Mouse (Mus musculus) limb, embryonic 14.5 days (tissue): ENCODE measurements at regions not wholly inside any gene's neighbourhood (a gene's known extent, or its start where the extent isn't known, plus 50 kb on each side); places are given as distances from the start of the nearest gene placed in this dataset.

ENCODE experiments used
- ATAC-seq: fragments of 200-750 bp; cut with Nextera tagmentation; 2 replicates; pipeline ENCODE4 v1.8.0; 2017; ENCODE audit warnings: low read depth, moderate number of reproducible peaks, moderate TSS enrichment; ENCODE audit not compliant: low FRiP score
- DNase-seq: peaks from one replicate; pipeline ENCODE4 v3.0.0-alpha.2; 2015; ENCODE audit warnings: low spot score
- H3K27ac ChIP-seq: fragments of 300-500 bp; sonication (generic); replicated peaks from 2 replicates; pipeline ENCODE4 v1.5.1; 2014; ENCODE audit warnings: low read depth, mild to moderate bottlenecking, low read length, moderate library complexity, mixed read lengths
- H3K27me3 ChIP-seq: fragments of 300-500 bp; sonication (generic); 2 replicates; pipeline ENCODE4 v1.6.1; 2014; ENCODE audit warnings: low read length, mixed read lengths; ENCODE audit not compliant: control insufficient read depth, insufficient read depth
- H3K36me3 ChIP-seq: fragments of 300-500 bp; sonication (generic); 2 replicates; pipeline ENCODE4 v1.6.1; 2014; ENCODE audit warnings: mild to moderate bottlenecking, low read length, moderate library complexity, mixed read lengths; ENCODE audit not compliant: control insufficient read depth, insufficient read depth
- H3K4me1 ChIP-seq: fragments of 300-500 bp; sonication (generic); 2 replicates; pipeline ENCODE4 v1.6.1; 2014; ENCODE audit warnings: antibody characterized with exemption, low read length, mixed read lengths; ENCODE audit not compliant: control insufficient read depth, insufficient read depth
- H3K4me2 ChIP-seq: fragments of 300-500 bp; sonication (generic); replicated peaks from 2 replicates; pipeline ENCODE4 v1.6.1; 2014; ENCODE audit warnings: low read depth, mild to moderate bottlenecking, low read length, moderate library complexity; ENCODE audit not compliant: severe bottlenecking
- H3K4me3 ChIP-seq: fragments of 300-500 bp; sonication (generic); replicated peaks from 2 replicates; pipeline ENCODE4 v1.5.1; 2014; ENCODE audit warnings: low read length
- H3K9ac ChIP-seq: fragments of 300-500 bp; sonication (generic); 2 replicates; pipeline ENCODE4 v1.6.1; 2014; ENCODE audit warnings: mild to moderate bottlenecking, low read depth, low read length, moderate library complexity; ENCODE audit not compliant: severe bottlenecking
- H3K9me3 ChIP-seq: fragments of 300-500 bp; sonication (generic); 2 replicates; pipeline ENCODE4 v1.6.1; 2016; ENCODE audit warnings: low read length; ENCODE audit not compliant: control insufficient read depth
- POLR2A ChIP-seq: fragments of 200-500 bp; IDR thresholded peaks from 2 replicates; pipeline ENCODE4 v1.8.0; 2012; ENCODE audit warnings: inconsistent platforms, mild to moderate bottlenecking, moderate library complexity, borderline replicate concordance; ENCODE audit not compliant: insufficient read depth, insufficient read length; ENCODE audit errors: extremely low read depth
- WGBS: fragments of 180-500 bp; shearing (Covaris S2); extraction: QIAGEN DNeasy Blood & Tissue Kit; methylation state at CpG from one replicate; pipeline ENCODE4 v1.1.7; 2014; 5-methylcytosine and 5-hydroxymethylcytosine counted together

- Histone ChIP-seq H3K9me3 (no peaks in the 10 kb centered on the region), H3K36me3 (no peaks in the 10 kb centered on the region), H3K4me1 (peaks cover 22% of the 10 kb centered on the region), H3K27me3 (no peaks in the 10 kb centered on the region), H3K4me3 (no peak overlapping the region), H3K9ac (peak overlapping the region; percentile 26; the same call in 1 of the 2 replicates), H3K27ac (peak overlapping the region; percentile 83), H3K4me2 (peak overlapping the region; percentile 25)
- no peak for TF ChIP-seq POLR2A
- 15% methylated on average over 16 of the region's 16 CpGs for WGBS
- ATAC-seq (peak; percentile 84), DNase-seq (peak; percentile 90)
Measured at GRCm38 (mm10) chr11:16559001-16559699, 50.9 kb upstream of the Sec61g start.

GRCm38 (mm10) chr11:16561727-16562126 is 53.4 kb upstream of the Sec61g start:
- no peak overlapping the region for H3K27ac ChIP-seq
- 78% methylated on average over 4 of the region's 4 CpGs for WGBS
- H3K27me3 ChIP-seq: no peaks in the 10 kb centered on the region
- no peak for TF ChIP-seq POLR2A
- ATAC-seq (no peak), DNase-seq (no peak)
- no peak overlapping the region for H3K4me3 ChIP-seq
- H3K4me2 ChIP-seq: no peak overlapping the region
- H3K36me3 ChIP-seq: no peaks in the 10 kb centered on the region
- no peaks in the 10 kb centered on the region for H3K9me3 ChIP-seq
- peaks cover 22% of the 10 kb centered on the region for H3K4me1 ChIP-seq
- H3K9ac ChIP-seq: no peak overlapping the region

- H3K4me3 ChIP-seq: no peak overlapping the region
- no peak overlapping the region for H3K4me2 ChIP-seq
- H3K27me3 ChIP-seq: no peaks in the 10 kb centered on the region
- H3K4me1 ChIP-seq: peaks cover 12% of the 10 kb centered on the region
- H3K9me3 ChIP-seq: no peaks in the 10 kb centered on the region
- ATAC-seq (no peak), DNase-seq (no peak)
- H3K9ac ChIP-seq: no peak overlapping the region
- H3K27ac ChIP-seq: no peak overlapping the region
- no peaks in the 10 kb centered on the region for H3K36me3 ChIP-seq
- 80% methylated on average over 4 of the region's 4 CpGs for whole genome bisulfite sequencing
- TF ChIP-seq POLR2A: no peak
Measured at GRCm38 (mm10) chr11:16589085-16589680, 80.9 kb upstream of the Sec61g start.

GRCm38 (mm10) chr11:16590541-16590940 is 82.3 kb upstream of the Sec61g start:
- H3K4me3 ChIP-seq: no peak overlapping the region
- H3K9ac ChIP-seq: no peak overlapping the region
- no peak for ATAC-seq

GRCm38 (mm10) chr11:16591471-16591921 is 83.2 kb upstream of the Sec61g start:
- Histone ChIP-seq H3K9ac (no peak overlapping the region), H3K4me3 (no peak overlapping the region), H3K4me1 (peaks cover 12% of the 10 kb centered on the region), H3K9me3 (no peaks in the 10 kb centered on the region), H3K27ac (peak overlapping the region; percentile 69), H3K27me3 (no peaks in the 10 kb centered on the region), H3K36me3 (no peaks in the 10 kb centered on the region), H3K4me2 (no peak overlapping the region)
- TF ChIP-seq POLR2A: no peak
- peak; percentile 62 for DNase-seq
- WGBS: 7% methylated on average over 7 of the region's 7 CpGs
- peak; percentile 93 for ATAC-seq

More at GRCm38 (mm10) chr11:16590541-16590940, 82.3 kb upstream of the Sec61g start:
- WGBS: 88% methylated on average over 4 of the region's 4 CpGs
- H3K27me3 ChIP-seq: no peaks in the 10 kb centered on the region
- no peak for TF ChIP-seq POLR2A
- no peaks in the 10 kb centered on the region for H3K9me3 ChIP-seq
- DNase-seq: no peak
- H3K27ac ChIP-seq: no peak overlapping the region
- H3K36me3 ChIP-seq: no peaks in the 10 kb centered on the region
- H3K4me1 ChIP-seq: peaks cover 12% of the 10 kb centered on the region
- no peak overlapping the region for H3K4me2 ChIP-seq
